Mouse (Mus musculus) heart, embryonic 16.5 days (tissue): ENCODE measurements around the gene 9130230L23Rik. TPM values are rescaled to one million over a fixed set of nuclear protein-coding genes. Genes with fewer than 3 reads are reported as not detected.

ENCODE experiments used
- ATAC-seq: fragments of 200-750 bp; cut with Nextera tagmentation; replicated peaks from 2 replicates; pipeline ENCODE4 v1.8.0; 2017; ENCODE audit warnings: moderate number of reproducible peaks; ENCODE audit not compliant: insufficient read depth, low FRiP score; ENCODE audit errors: extremely low read depth
- H3K27ac ChIP-seq: fragments of 300-500 bp; sonication (generic); 2 replicates; pipeline ENCODE4 v1.5.1; 2014; ENCODE audit warnings: mild to moderate bottlenecking, low read length, control low read depth, moderate library complexity
- H3K27me3 ChIP-seq: fragments of 300-500 bp; sonication (generic); 2 replicates; pipeline ENCODE4 v1.6.1; 2014; ENCODE audit warnings: low read length, mixed read lengths; ENCODE audit not compliant: control insufficient read depth, insufficient read depth
- H3K36me3 ChIP-seq: fragments of 300-500 bp; sonication (generic); 2 replicates; pipeline ENCODE4 v1.6.1; 2014; ENCODE audit not compliant: control insufficient read depth, insufficient read depth
- H3K4me1 ChIP-seq: fragments of 300-500 bp; sonication (generic); 2 replicates; pipeline ENCODE4 v1.6.1; 2014; ENCODE audit warnings: low read length, mixed read lengths; ENCODE audit not compliant: control insufficient read depth, insufficient read depth
- H3K4me2 ChIP-seq: fragments of 300-500 bp; sonication (generic); 2 replicates; pipeline ENCODE4 v1.6.1; 2014; ENCODE audit warnings: low read depth, mild to moderate bottlenecking, control low read depth, low read length
- H3K4me3 ChIP-seq: fragments of 300-500 bp; sonication (generic); 2 replicates; pipeline ENCODE4 v1.5.1; 2014; ENCODE audit warnings: mild to moderate bottlenecking, control low read depth, low read length
- H3K9ac ChIP-seq: fragments of 300-500 bp; sonication (generic); 2 replicates; pipeline ENCODE4 v1.6.1; 2014; ENCODE audit warnings: low read length, control low read depth
- H3K9me3 ChIP-seq: fragments of 300-500 bp; sonication (generic); replicated peaks from 2 replicates; pipeline ENCODE4 v1.6.1; 2016; ENCODE audit warnings: low read length; ENCODE audit not compliant: control insufficient read depth
- WGBS: fragments of 180-500 bp; shearing (Covaris S2); extraction: QIAGEN DNeasy Blood & Tissue Kit; methylation state at CpG from one replicate; pipeline ENCODE4 v1.1.7; 2014; 5-methylcytosine and 5-hydroxymethylcytosine counted together
- polyA plus RNA-seq: library from polyadenylated mRNA; unstranded; fragments of >200 nt; fragmentation: Nextera tagmentation; extraction: Ambion mirVana; gene quantifications from 2 replicates; pipeline ENCODE4 v1.2.1, GENCODE M21; 2015

The 9130230L23Rik gene
- polyA plus RNA-seq, 1 experiment from 2014 or later: 0.22 TPM

DNA sequence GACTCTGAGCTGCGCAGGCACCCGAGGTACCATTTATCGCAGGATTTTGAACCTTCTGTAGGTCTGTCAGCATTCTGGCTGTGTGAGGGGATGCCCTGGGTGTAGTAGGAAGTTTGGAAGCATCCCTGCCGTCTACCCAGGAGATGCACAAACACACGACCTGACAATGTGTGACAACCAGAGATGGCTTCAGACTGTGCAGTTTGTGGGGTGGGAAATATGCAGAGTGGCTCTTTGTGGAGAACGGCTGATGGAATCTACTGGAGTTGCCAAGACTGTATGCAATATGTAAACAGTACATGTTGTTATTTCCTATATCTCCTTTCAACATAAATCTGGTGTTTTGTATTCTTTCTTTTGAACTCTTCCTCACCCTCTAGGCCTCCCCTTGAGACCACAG lies 33.0 kb upstream of the 9130230L23Rik start:
- no peaks in the 10 kb centered on the region for H3K36me3 ChIP-seq
- no peak overlapping the region for H3K4me3 ChIP-seq
- no peak overlapping the region for H3K4me2 ChIP-seq
- H3K27ac ChIP-seq: no peak overlapping the region
- 67% methylated on average over 6 of the region's 6 CpGs for WGBS
- H3K4me1 ChIP-seq: no peaks in the 10 kb centered on the region
- H3K9ac ChIP-seq: no peak overlapping the region
- no peaks in the 10 kb centered on the region for H3K9me3 ChIP-seq
- H3K27me3 ChIP-seq: no peaks in the 10 kb centered on the region
- ATAC-seq: no peak

DNA sequence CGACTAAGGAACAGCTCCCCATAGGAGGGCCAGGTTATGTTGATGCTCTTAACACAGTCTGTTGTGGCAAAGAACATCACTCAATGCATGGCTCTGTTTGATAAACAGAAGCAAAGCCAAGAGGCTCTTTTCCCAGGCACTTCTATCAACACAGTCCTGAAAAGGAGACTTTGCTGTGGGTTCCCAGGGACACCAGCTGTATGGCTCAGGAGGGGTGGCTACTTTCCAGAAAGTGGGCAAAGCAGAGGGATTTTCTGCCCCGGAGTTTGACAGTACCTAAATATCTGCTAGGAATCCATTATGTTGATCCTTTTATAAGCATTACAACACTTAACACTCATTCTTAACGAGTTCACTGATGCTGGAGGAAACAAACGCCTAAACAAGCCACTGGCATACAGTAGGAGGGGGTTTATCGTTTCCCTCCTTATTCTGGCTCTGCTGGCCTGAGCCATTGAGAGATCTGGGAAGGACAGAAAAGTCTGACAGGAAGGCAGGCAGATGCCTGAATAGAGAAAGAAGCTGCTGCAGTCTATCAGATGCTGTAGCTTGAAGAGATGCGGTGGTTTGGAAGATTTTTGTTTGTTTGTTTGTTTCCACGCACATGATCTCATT lies 32.5 kb upstream of the 9130230L23Rik start:
- H3K36me3 ChIP-seq: no peaks in the 10 kb centered on the region
- no peaks in the 10 kb centered on the region for H3K27me3 ChIP-seq
- H3K9me3 ChIP-seq: no peaks in the 10 kb centered on the region
- no peak overlapping the region for H3K4me3 ChIP-seq
- H3K4me2 ChIP-seq: no peak overlapping the region
- no peak overlapping the region for H3K9ac ChIP-seq
- WGBS: 43% methylated on average over 7 of the region's 7 CpGs
- H3K27ac ChIP-seq: no peak overlapping the region
- ATAC-seq: no peak
- H3K4me1 ChIP-seq: no peaks in the 10 kb centered on the region

DNA sequence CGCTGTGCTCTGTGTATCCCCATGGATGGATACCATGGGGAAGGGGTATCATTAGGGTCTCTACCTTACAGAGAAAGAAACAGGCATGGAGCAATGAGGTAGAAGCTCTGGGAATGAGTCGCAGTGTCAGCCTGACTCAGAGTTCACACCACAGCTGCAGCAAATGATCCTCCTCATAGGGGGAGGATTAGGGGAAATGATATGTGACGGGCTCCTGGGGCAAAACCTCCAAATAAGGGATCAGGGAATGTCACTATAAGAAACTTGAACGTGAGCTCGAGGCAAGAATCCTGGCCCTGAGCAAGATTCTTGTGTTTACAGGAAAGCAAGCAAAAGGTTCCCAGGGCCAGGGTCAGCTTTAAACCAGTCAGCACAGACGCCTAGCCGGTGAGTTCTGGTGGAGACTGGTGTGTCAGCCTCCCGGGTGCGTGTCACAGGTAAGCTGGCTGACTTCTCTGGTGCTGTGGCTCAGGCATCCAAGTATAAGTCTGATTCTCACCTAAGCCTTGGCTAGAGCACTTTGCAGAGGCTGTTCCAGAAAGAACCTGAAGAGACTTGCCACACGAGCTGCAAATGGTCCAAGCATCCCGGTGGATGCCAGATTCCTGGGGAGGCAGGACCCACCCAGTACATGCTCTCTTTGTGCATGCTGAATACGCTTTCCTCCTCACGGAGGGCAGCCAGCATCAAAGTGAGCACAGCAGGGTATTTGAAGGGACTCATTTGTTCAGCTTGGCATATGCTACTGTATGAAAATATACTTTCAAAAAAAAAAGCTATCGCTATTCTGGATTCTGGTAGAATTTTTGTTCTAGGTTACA lies 30.5 kb upstream of the 9130230L23Rik start:
- Histone ChIP-seq H3K27ac (no peak overlapping the region), H3K36me3 (no peaks in the 10 kb centered on the region), H3K9ac (no peak overlapping the region), H3K4me1 (no peaks in the 10 kb centered on the region), H3K4me2 (no peak overlapping the region), H3K27me3 (no peaks in the 10 kb centered on the region), H3K9me3 (no peaks in the 10 kb centered on the region), H3K4me3 (no peak overlapping the region)
- ATAC-seq: no peak
- 57% methylated on average over 14 of the region's 14 CpGs for WGBS

DNA sequence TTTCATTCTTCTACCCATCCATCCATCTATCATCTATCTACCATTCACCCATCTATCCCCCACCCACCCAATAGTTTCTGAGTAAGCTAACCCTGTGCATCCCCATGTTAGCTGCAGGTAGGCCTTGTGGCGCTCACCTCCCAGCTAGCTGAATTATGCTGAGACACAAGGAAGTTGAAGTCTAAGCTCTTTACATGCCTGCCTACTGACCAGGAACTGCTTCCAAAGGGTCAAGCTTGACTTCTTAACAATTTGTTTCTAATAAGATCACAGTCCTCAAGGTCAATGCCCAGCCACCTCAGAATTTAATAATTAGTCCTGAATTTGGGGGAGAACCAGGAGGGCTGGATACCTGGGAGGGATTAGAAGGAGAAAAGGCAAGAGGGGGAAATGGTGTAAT lies 28.7 kb upstream of the 9130230L23Rik start:
- H3K4me3 ChIP-seq: no peak overlapping the region
- H3K9me3 ChIP-seq: no peaks in the 10 kb centered on the region
- WGBS: 100% methylated on average over 1 of the region's 1 CpGs
- H3K36me3 ChIP-seq: no peaks in the 10 kb centered on the region
- ATAC-seq: no peak
- no peaks in the 10 kb centered on the region for H3K4me1 ChIP-seq
- H3K27ac ChIP-seq: no peak overlapping the region
- H3K9ac ChIP-seq: no peak overlapping the region
- H3K27me3 ChIP-seq: no peaks in the 10 kb centered on the region
- H3K4me2 ChIP-seq: no peak overlapping the region

DNA sequence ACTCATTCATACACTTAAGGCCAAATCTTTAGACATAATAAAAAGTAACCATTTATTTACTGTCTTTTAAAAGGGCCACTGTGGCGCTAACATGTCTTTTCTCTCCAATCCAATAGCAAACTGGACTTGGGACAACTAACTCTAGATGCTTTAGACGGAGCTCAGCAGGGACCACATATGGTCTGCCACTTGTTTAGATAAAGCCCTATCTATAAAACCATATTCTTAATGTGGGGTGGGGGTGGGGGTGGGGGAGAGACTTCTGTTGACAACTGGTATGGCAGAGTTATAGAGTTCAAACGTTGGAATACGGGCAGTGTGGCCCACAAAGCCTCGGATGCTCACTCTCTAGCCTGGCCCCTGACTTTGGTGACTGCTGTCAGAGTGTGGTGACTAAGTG lies 27.6 kb upstream of the 9130230L23Rik start:
- Histone ChIP-seq H3K4me1 (no peaks in the 10 kb centered on the region), H3K9me3 (0 out of 2 replicates have a peak, but pooled peaks cover 3% of the 10 kb centered on the region), H3K4me2 (no peak overlapping the region), H3K36me3 (no peaks in the 10 kb centered on the region), H3K27me3 (no peaks in the 10 kb centered on the region), H3K4me3 (no peak overlapping the region), H3K27ac (no peak overlapping the region), H3K9ac (no peak overlapping the region)
- WGBS: 80% methylated on average over 5 of the region's 5 CpGs
- ATAC-seq: no peak

DNA sequence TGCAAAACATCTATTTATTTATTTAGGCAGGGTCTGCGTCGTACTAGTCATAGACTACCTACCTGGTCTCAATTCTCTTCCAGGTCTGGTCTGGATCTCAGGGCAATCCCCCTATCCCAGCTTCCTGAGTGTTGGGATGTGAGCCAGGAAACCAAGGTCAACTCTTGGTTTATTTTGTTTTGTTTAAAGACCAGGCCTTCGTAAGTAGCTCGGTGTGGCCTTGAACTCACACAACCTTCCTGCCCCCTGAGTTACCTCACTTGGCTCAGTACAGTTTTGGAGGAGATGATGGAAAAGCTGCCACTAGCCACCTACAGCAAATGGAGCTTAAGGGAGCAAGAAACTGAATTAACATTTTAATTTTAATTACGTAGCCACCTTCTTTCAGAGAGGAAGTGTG lies 24.1 kb upstream of the 9130230L23Rik start:
- no peak for ATAC-seq
- Histone ChIP-seq H3K9ac (no peak overlapping the region), H3K4me1 (no peaks in the 10 kb centered on the region), H3K27me3 (no peaks in the 10 kb centered on the region), H3K36me3 (peaks cover 2% of the 10 kb centered on the region; the same call in 1 of the 2 replicates), H3K4me3 (no peak overlapping the region), H3K4me2 (no peak overlapping the region), H3K9me3 (peaks cover 8% of the 10 kb centered on the region; the same call in 1 of the 2 replicates), H3K27ac (no peak overlapping the region)
- WGBS: 79% methylated on average over 5 of the region's 5 CpGs

DNA sequence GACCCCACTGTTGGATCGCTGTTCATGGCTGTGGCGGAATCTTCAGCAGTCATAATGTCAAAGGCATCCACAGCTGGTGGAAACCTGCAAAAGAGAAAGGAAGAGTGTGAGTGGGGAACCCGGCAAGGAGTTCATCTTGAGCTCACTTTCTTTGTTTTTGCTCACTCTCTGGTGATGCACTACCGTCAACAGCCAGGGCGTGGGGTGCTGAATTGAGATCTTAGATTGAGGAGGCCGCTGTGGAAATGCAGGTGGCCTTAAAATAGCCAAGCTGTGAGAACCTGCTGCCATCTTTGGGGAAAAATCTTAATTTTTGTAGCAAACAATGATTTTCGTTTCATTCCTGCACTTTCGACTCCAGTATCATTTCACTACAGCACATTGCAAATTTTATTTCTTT lies 23.1 kb upstream of the 9130230L23Rik start:
- whole genome bisulfite sequencing: 93% methylated on average over 8 of the region's 8 CpGs
- H3K9me3 ChIP-seq: peaks cover 8% of the 10 kb centered on the region; the same call in 1 of the 2 replicates
- H3K36me3 ChIP-seq: peaks cover 2% of the 10 kb centered on the region; the same call in 1 of the 2 replicates
- no peak overlapping the region for H3K27ac ChIP-seq
- ATAC-seq: no peak
- H3K9ac ChIP-seq: no peak overlapping the region
- no peak overlapping the region for H3K4me2 ChIP-seq
- H3K27me3 ChIP-seq: no peaks in the 10 kb centered on the region
- no peak overlapping the region for H3K4me3 ChIP-seq
- no peaks in the 10 kb centered on the region for H3K4me1 ChIP-seq

DNA sequence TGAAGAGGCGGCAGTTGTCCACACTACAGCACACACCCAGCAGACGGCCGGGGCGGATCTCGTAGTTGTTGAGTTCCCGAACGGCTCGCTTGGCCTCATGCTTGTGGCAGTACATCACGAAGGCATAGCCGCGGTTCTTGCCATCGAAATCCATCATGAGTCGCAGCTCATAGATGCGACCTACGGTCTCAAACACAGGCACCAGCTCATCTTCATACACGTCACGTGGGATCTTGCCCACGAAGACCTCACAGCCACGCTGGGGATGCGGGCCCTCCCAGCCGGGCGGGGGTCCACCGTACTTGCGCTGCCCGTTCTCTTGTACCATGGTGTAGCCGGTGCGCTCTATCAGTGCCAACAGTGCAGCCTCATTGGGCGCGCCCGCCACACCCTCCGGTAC lies 22.7 kb upstream of the 9130230L23Rik start:
- H3K27ac ChIP-seq: no peak overlapping the region
- H3K9ac ChIP-seq: no peak overlapping the region
- no peak overlapping the region for H3K4me2 ChIP-seq
- peaks cover 8% of the 10 kb centered on the region; the same call in 1 of the 2 replicates for H3K9me3 ChIP-seq
- WGBS: 96% methylated on average over 31 of the region's 31 CpGs
- no peaks in the 10 kb centered on the region for H3K4me1 ChIP-seq
- no peak for ATAC-seq
- H3K27me3 ChIP-seq: no peaks in the 10 kb centered on the region
- H3K36me3 ChIP-seq: peaks cover 2% of the 10 kb centered on the region; the same call in 1 of the 2 replicates
- H3K4me3 ChIP-seq: no peak overlapping the region

DNA sequence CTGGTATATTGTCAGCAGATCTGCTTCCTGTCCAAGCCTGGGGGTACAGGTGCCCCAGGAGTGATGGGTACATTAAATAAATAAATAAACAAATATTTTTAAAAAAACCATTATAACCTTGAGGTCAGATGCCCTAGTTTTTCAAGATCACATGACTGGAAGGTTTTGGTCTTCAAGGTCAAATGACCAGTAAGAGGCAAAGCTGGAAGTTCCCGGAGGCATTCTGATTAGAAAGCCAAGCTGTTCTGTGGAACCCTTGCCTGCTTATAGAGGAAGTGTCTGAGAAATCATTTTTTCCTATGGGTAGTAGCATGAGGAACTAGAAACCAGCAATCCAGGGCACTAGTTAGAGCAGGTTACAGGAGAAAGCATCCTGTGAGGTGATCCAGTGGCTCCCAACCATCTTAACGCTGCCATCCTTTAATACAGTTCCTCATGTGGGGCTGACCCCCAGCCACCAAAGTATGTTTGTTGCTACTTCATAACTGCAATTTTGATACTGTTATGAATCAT lies 11.4 kb upstream of the 9130230L23Rik start:
- H3K4me2 ChIP-seq: no peak overlapping the region
- no peak overlapping the region for H3K9ac ChIP-seq
- no peaks in the 10 kb centered on the region for H3K27me3 ChIP-seq
- H3K9me3 ChIP-seq: no peaks in the 10 kb centered on the region
- H3K27ac ChIP-seq: no peak overlapping the region
- ATAC-seq: no peak
- WGBS: 87% methylated on average over 2 of the region's 2 CpGs
- H3K4me3 ChIP-seq: no peak overlapping the region
- H3K36me3 ChIP-seq: no peaks in the 10 kb centered on the region
- H3K4me1 ChIP-seq: no peaks in the 10 kb centered on the region
